In genomic region chr4:120472946-120473345, GRCm38 (mm10) we compare ENCODE assay signal across 33 mouse cellular contexts. TPM values are rescaled to one million over a fixed set of nuclear protein-coding genes. Genes with fewer than 3 reads are reported as not detected.
"Had no signal": no experiment of that assay in that cellular context is flagged by ENCODE, and none has a peak within 500 bp of the region (broad histone marks: within the 10 kb centered on the region; RNA-seq: fewer than 3 reads in every experiment).

No protein-coding gene starts in this region.

- H3K27me3 ChIP-seq: heart, embryonic 12.5 days; hindbrain, embryonic 12.5 days; intestine, embryonic 15.5 days; limb, embryonic 13.5 days; limb, embryonic 15.5 days; liver, embryonic 12.5 days had no signal

- ATAC-seq: hindbrain, embryonic 16.5 days; inflammation-experienced regulatory T-cells, adult 6 months; intestine, embryonic 15.5 days; intestine, postnatal 0 days; liver, embryonic 12.5 days had no signal

- H3K9me3 ChIP-seq: heart, embryonic 10.5 days; heart, embryonic 12.5 days; hindbrain, embryonic 10.5 days; hindbrain, embryonic 12.5 days; intestine, embryonic 15.5 days; limb, embryonic 13.5 days; limb, embryonic 15.5 days; liver, embryonic 12.5 days had no signal

- H3K27ac ChIP-seq: heart, embryonic 10.5 days; hindbrain, embryonic 10.5 days; hindbrain, embryonic 12.5 days; hindbrain, embryonic 14.5 days; intestine, embryonic 15.5 days; layer of hippocampus, adult 2 months; limb, embryonic 13.5 days; limb, embryonic 15.5 days; liver, embryonic 12.5 days; liver, embryonic 14.5 days had no signal

- DNase-seq: gastrocnemius, postnatal 25 days; heart, adult 18-20 months; heart, postnatal 10 days; heart, postnatal 4 days; kidney, adult 18-20 months; kidney, adult 8-10 months; kidney, postnatal 10 days; kidney, postnatal 25 days; kidney, postnatal 4 days; left cerebral cortex, postnatal 4 days had no signal

- H3K4me1 ChIP-seq: heart, embryonic 10.5 days; heart, embryonic 12.5 days; hindbrain, embryonic 10.5 days; hindbrain, embryonic 12.5 days; intestine, embryonic 15.5 days; limb, embryonic 13.5 days; limb, embryonic 15.5 days; liver, embryonic 12.5 days had no signal

- H3K4me2 ChIP-seq: heart, embryonic 12.5 days; hindbrain, embryonic 12.5 days; hindbrain, embryonic 14.5 days; intestine, embryonic 15.5 days; limb, embryonic 13.5 days; limb, embryonic 15.5 days; liver, embryonic 12.5 days had no signal

- H3K9ac ChIP-seq: heart, embryonic 12.5 days; hindbrain, embryonic 12.5 days; hindbrain, embryonic 14.5 days; intestine, embryonic 15.5 days; limb, embryonic 13.5 days; limb, embryonic 15.5 days; liver, embryonic 12.5 days; liver, embryonic 14.5 days had no signal

- H3K4me3 ChIP-seq: heart, embryonic 10.5 days; heart, embryonic 12.5 days; hindbrain, embryonic 10.5 days; hindbrain, embryonic 12.5 days; intestine, embryonic 15.5 days; layer of hippocampus, adult 2 months; limb, embryonic 13.5 days; limb, embryonic 15.5 days; liver, embryonic 12.5 days had no signal

RNA-seq across cellular contexts. Expression of gene Slfnl1, which starts 59.1 kb away (rescaled TPM):
- total RNA-seq: gastrocnemius, postnatal 25 days; granulocyte monocyte progenitor cell, adult 5-6 weeks; heart, adult 18-20 months; heart, postnatal 25 days; left cerebral cortex, postnatal 25 days; liver, adult 2 months had no signal
- polyA plus RNA-seq: heart, embryonic 12.5 days; heart, embryonic 14.5 days; hindbrain, embryonic 10.5 days; hindbrain, embryonic 12.5 days; hindbrain, embryonic 14.5 days; hindbrain, embryonic 16.5 days; inflammation-experienced regulatory T-cells, adult 6 months; intestine, embryonic 15.5 days; intestine, postnatal 0 days; kidney, embryonic 14.5 days; kidney, embryonic 16.5 days; limb, embryonic 11.5 days; limb, embryonic 13.5 days; limb, embryonic 15.5 days; liver, embryonic 12.5 days; liver, embryonic 14.5 days; liver, embryonic 16.5 days had no signal
